Mouse (Mus musculus) kidney, postnatal 25 days (tissue): ENCODE measurements around the gene Phc2.
A peak's percentile ranks its signal among the peaks of the same experiment; 100 is the strongest.

Experiments used
- DNase-seq, 2 experiments: peaks; one replicate each; pipeline ENCODE4 v3.0.0; 2021; ENCODE audit warnings: mixed read lengths in 2 of 2

The Phc2 gene

GRCm38 (mm10) chr4:128743031-128743626 lies 88.6 kb downstream of the Phc2 start:
- DNase-seq, result peak in 1 of 2 experiments; percentile 35

DNA sequence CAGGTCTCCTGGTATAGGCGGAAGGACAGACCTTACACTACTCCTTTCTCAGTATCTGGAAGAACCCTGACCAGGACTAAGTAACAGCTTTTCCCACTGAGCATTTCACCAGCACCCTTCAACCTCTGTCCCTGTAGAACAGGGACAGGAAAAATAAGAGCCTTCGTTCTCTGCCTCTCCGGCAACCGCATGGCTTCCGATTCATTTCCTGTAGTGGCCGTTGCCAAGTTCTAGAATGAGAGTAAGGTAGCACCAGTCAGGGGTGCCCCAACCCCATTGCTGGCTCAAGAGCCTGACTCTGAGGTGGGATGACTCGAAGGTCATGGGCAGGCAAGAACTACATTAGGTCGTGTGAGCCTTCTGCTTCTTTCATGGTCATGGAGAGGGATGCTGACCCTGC lies 90.7 kb downstream of the Phc2 start:
- peak in 1 of 2 experiments; percentile 21 for DNase-seq

- peak in 1 of 2 experiments; percentile 57 for DNase-seq
Observed at GRCm38 (mm10) chr4:128747614-128748270, 93.2 kb downstream of the Phc2 start.

DNA sequence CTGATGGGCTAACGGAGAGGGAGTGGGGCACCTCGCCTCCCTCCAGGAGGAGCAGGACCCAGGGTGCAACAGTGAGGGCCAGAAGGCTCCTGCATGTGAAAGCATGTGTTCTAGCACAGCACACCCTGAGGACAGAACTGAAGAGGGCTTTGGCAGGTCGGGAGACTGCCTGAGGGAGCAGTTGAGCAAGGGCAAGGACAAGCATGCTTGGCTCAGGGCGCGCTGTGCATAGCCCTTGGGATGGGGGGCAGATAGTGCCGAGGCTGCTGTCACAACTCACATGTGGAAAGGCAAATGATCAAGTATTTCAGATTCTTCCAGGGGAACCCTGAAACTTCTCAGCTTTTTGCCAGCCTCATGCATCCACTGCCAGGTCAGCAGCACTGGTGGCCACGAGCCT lies 93.8 kb downstream of the Phc2 start:
- peak in 1 of 2 experiments; percentile 43 for DNase-seq

GRCm38 (mm10) chr4:128751006-128751405 lies 96.5 kb downstream of the Phc2 start:
- peak; percentile 36 to 43 for DNase-seq

- peak in 1 of 2 experiments; percentile 38 for DNase-seq
Observed at GRCm38 (mm10) chr4:128752031-128752757, 97.7 kb downstream of the Phc2 start.

DNA sequence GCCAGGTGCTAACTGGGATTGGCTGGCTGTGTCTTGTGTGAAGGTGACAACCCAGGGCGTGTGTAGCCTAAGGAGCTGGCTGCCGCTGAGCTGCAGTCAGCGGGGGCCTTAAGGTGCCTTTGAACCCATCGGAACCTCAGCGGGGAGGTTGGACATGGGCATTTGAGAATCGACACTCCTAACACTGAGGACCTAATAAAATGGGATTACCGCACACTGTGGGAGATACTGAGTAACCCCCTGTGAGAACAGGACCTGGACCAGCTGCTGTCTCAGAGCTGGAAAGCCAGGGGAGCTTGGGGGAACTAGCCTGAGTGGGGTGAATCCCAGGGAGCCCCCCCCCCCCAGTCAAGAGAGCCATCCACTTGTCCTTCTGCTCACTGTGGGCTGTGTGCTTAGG lies 99.1 kb downstream of the Phc2 start:
- DNase-seq, result peak in 1 of 2 experiments; percentile 22

DNA sequence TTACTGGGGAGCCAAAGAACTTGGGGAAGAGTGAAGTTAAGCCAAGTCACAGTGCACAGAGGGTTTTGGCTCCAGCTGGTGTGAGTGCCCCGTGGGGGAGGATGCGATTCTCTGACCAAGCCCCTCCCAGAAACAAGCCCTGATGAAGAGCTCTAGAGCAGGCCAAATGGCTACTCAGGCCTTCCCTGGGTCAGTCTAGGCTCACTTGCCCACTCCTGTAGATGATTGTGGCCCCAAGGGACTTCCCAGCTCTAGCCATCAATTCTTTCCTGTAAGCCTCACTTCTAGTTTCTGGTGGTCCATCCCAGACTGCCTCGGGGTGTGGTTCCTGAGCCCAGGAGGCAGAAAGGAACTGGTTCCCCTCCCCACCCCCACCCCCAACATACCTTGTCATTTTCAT lies 100.6 kb downstream of the Phc2 start, which contains the start of gene A3galt2:
Gene A3galt2 (plus strand): TSS at position 301 of the 400 bp plus-strand sequence.
- DNase-seq, result peak in 1 of 2 experiments; percentile 19

DNA sequence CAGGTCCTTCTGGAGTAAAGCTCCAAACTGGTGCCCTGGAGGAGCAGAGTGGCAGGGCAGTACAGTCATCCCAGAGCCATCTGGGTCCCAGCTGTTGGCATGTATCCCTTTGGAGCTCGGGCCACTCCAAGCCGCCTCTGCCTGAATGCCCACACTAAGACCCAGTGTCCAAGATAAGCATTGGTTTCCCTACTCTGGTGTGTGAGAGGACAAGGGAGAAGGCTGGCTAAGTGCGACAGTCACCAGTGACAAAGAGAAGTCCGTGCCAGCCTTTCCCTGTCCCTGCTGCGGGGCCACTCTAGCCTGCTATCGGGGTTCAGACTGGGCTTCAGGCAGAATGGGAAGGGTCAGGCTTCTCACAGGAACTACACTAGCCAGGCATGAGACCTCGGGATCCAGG lies 101.4 kb downstream of the Phc2 start:
- peak in 1 of 2 experiments; percentile 27 for DNase-seq

DNA sequence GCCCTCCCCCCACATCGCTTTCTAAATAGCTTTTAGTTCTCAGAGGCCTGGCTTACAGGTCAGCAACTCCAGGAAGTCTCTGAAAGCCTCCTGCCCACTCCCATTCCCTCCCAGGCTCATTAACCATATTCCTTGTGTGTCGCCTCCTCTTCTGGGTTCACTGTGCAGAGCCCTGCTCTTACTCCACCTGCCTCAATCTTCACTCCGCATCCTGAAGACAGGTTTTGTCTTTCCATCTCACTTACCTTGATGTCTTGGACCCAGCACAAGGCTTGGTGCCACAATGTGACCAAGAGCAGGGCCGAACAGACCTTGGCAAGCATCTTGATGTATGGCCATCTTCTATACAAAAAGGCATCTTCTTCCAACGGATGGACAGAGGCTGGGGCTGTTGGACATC lies 104.7 kb downstream of the Phc2 start:
- no peak for DNase-seq

DNA sequence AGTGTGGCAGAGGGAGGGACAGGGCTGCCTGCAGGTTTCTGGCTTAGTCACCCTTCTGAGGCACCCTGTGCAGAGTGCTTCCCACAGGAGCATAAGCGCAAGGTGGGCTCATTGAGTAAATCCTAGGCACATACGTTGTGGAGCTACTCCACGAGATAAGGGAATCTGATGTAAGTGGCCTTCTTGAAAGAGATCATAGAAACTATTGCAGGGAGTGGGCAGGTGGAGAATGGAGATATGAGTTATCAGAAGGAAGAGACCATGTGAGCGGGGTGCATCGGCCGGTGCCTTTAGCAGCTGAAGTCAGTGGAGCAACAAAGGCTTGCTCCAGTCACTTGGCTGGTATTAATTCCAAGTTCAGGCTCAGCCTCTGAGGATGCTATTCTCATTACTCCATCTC lies 105.5 kb downstream of the Phc2 start:
- no peak for DNase-seq

DNA sequence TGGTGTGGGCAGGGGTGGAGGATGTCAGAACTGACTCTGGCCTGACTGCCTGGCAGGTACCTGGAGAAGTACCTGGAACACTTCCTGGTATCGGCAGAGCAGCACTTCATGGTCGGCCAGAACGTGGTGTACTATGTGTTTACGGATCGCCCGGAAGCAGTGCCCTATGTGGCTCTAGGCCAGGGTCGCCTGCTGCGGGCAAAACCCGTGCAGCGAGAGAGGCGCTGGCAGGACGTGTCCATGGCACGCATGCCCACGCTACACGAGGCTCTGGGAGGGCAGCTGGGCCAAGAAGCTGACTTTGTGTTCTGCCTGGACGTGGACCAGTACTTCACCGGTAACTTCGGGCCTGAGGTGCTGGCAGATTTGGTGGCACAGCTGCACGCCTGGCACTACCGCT lies 112.4 kb downstream of the Phc2 start:
- peak in 1 of 2 experiments; percentile 24 for DNase-seq

DNA sequence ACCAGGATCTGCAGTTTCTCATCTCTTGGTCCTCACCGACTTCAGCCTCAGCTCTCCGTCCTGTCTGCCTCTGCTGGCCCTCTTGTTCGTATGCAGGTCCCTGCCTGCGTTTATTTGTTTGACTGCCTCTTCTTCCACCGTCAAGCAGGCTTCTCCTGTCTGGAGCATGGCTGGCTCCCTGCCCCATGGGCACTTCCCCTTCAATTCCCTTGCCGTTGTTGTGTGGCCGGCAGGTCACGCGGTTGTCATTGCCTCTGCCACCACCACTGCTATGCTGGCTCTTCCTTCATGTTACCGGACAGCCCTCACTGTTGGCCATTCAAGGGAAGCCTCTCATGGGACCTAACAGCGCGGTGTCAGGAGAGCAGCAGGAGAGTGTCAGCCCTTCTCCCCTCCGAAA lies 113.6 kb downstream of the Phc2 start:
- DNase-seq, result peak in 1 of 2 experiments; percentile 61

DNA sequence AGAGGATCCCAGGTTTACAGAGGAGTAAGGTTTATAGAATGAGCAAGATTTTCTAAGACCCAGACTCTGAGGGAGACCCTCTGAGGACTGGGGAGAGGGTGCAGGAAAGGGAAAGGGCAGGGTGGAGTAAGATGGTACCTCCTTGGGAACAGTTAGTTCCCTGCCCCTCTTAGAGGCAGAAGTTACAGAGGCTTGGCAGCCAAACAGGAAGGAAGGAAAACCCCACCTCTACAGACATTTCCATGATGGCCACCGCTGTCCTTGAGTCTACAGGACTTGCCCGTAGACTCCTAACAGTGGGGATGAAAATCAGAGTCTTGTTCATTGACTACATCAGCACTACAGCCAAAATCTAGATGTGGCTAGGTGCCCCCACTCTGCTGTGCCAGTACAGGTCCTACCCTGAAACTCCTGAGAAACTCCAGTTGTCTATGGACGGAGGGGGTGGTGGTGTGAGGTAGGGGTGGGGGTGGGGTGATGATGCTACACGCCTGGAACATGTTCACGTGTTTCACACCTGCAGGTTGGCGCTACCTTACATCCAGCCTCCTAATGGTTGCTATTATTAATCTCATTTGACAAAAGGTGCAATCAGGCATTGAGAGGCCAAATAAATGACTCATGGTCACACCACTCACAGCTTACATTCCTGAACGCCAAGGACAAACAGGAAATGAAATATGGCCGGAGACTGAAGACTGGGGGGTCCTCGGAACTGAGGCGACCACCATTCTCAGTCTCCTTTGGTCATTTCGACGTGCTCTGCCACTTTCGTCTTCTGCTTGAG lies 115.3 kb downstream of the Phc2 start:
- no peak for DNase-seq

- DNase-seq, result no peak
Observed at GRCm38 (mm10) chr4:128770698-128771097, 116.2 kb downstream of the Phc2 start.

GRCm38 (mm10) chr4:128773820-128774219 lies 119.3 kb downstream of the Phc2 start:
- DNase-seq, result no peak

GRCm38 (mm10) chr4:128774467-128774866 lies 120.0 kb downstream of the Phc2 start:
- DNase-seq, result peak; percentile 55 to 78

DNA sequence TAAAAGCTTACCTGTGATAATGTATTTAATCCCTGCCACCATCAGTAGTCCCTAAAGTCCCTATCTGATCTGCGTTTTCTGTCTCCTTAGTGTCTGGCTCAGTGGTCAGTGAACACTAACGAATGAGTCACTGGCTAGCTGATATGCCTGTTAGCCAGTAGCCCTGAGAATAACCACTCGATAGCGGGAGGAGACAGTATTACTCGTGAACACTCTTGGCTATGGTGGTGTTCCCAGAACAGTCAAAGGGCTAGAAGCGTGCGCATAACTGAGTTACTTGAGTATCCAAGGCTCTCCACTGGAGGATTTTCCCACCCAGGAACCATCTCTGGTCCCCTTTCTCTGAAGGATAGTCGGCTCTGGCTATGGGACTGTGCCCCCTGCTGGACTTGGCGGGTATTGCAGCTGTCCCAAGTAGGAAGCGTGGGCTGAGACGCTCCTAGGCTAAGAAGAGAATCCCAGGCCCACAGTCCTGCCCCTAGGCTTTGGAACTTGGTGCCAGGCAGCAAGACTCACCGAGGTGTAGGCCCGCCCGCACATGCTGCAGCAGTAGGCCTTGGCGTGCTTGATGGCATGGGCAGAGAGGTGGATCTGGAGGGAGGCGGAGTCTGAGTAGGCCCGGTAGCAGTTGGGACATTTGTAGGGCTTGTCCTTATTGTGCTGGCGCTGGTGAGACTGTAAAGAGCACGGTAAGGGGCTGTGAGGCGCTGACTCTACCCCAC lies 122.2 kb downstream of the Phc2 start:
- peak; percentile 76 to 89 for DNase-seq

GRCm38 (mm10) chr4:128777593-128777992 lies 123.1 kb downstream of the Phc2 start:
- DNase-seq, result no peak

DNA sequence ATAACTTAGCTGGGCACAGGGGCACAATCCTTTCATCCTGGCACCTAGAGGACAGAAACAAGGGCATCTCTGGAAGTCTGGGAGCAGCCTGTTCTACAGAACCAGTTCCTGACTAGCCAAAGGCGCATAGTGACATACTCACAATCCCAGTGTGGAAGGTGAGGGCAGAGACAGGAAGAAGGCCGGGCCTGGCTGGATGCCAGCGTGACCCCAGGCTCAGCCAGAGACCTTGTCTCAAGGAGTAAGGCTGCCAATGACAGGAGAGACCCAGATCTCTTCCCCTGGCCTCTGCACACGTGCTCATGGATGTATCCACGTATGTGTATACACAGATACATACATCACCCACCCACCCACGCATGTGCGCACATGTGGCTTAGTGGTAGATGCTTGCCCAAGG lies 127.5 kb downstream of the Phc2 start:
- peak; percentile 32 to 49 for DNase-seq

- no peak for DNase-seq
Observed at GRCm38 (mm10) chr4:128782645-128783044, 128.1 kb downstream of the Phc2 start.

- no peak for DNase-seq
Observed at GRCm38 (mm10) chr4:128784950-128785631, 130.6 kb downstream of the Phc2 start.
